Mouse (Mus musculus): Measurements from ENCODE around the gene Pifo. TPM values are rescaled to one million over a fixed set of nuclear protein-coding genes. Genes with fewer than 3 reads are reported as not detected.
"Not testable (repeated sequence)": the region's sequence is repeated elsewhere in the genome, so short reads cannot be mapped to it uniquely, and the experiment has no call there.

Gene Pifo
- total and polyA plus RNA-seq, 2 experiments from 2014 or later, result 2.5 to 7.3 TPM

DNA sequence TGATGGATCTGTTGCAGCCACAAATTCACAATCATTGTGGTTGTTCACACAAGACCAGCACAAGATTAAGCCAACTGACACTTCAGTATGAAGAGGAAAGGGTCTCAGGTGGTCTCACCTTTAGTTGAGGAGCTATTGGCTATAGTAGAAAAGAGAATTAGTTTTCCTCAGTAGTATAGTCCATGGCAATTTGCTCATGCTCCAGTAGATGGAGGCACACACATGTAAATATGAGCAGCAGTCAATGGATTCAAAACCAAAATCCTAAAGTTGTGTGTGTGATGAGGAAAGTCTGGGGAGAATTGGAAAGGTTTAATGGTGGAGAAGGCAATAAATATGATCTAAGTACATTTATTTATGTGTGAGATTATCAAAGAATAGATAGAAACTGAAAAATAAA lies 7.4 kb upstream of the Pifo start:
- H3K27me3 ChIP-seq (ENCODE audit: insufficient read depth, low read length), result no peaks in the 10 kb centered on the region
- TF ChIP-seq CTCF (IDR thresholded peaks at IDR 0.05), result peak; percentile 78
- peak; percentile 29 for DNase-seq (ENCODE audit: low spot score)
- no peaks in the 10 kb centered on the region for H3K4me1 ChIP-seq (ENCODE audit: insufficient read depth, low read length)
- no peak overlapping the region for H3K9ac ChIP-seq (replicated peaks; ENCODE audit: low read length, poor library complexity, severe bottlenecking)
- no peak for ATAC-seq (ENCODE audit: low FRiP score)
- no peaks in the 10 kb centered on the region for H3K36me3 ChIP-seq (ENCODE audit: insufficient read depth, low read length)
- H3K9me3 ChIP-seq (ENCODE audit: low read length), result no peaks in the 10 kb centered on the region
- no peak overlapping the region for H3K27ac ChIP-seq (ENCODE audit: low read depth, low read length)
- H3K4me3 ChIP-seq (ENCODE audit: low read depth, low read length), result no peak overlapping the region
- no peak overlapping the region for H3K4me2 ChIP-seq (ENCODE audit: low read depth, low read length, poor library complexity, severe bottlenecking)

- H3K4me2 ChIP-seq (ENCODE audit: low read depth, low read length, poor library complexity, severe bottlenecking); H3K27me3 ChIP-seq (ENCODE audit: insufficient read depth, low read length); ATAC-seq (ENCODE audit: low FRiP score); H3K27ac ChIP-seq (ENCODE audit: low read depth, low read length); H3K36me3 ChIP-seq (ENCODE audit: insufficient read depth, low read length); H3K4me1 ChIP-seq (ENCODE audit: insufficient read depth, low read length); H3K4me3 ChIP-seq (ENCODE audit: low read depth, low read length); DNase-seq (ENCODE audit: low spot score); H3K9me3 ChIP-seq (ENCODE audit: low read length); H3K9ac ChIP-seq (replicated peaks; ENCODE audit: low read length, poor library complexity, severe bottlenecking): not testable (repeated sequence)
- TF ChIP-seq CTCF (IDR thresholded peaks at IDR 0.05), result peak; percentile 7; the same call in 1 of the 2 replicates
- WGBS, result 71% methylated on average over 10 of the region's 10 CpGs
Measured at GRCm38 (mm10) chr3:106003360-106003759, 11.1 kb downstream of the Pifo start.

GRCm38 (mm10) chr3:106001416-106002370 lies 12.8 kb downstream of the Pifo start:
- Histone ChIP-seq H3K4me2 (ENCODE audit: low read depth, low read length, poor library complexity, severe bottlenecking) (peak overlapping the region; percentile 63), H3K27me3 (ENCODE audit: insufficient read depth, low read length) (no peaks in the 10 kb centered on the region), H3K4me3 (ENCODE audit: low read depth, low read length) (peak overlapping the region; percentile 35), H3K36me3 (ENCODE audit: insufficient read depth, low read length) (no peaks in the 10 kb centered on the region), H3K27ac (ENCODE audit: low read depth, low read length) (no peak overlapping the region), H3K9ac (replicated peaks; ENCODE audit: low read length, poor library complexity, severe bottlenecking) (peak overlapping the region; percentile 48), H3K9me3 (ENCODE audit: low read length) (no peaks in the 10 kb centered on the region), H3K4me1 (ENCODE audit: insufficient read depth, low read length) (0 out of 2 replicates have a peak, but pooled peaks cover 3% of the 10 kb centered on the region)
- DNase-seq (ENCODE audit: low spot score) (peak; percentile 69), ATAC-seq (ENCODE audit: low FRiP score) (peak; percentile 93)
- WGBS, result 19% methylated on average over 16 of the region's 17 CpGs
- TF ChIP-seq CTCF (IDR thresholded peaks at IDR 0.05), result no peak

DNA sequence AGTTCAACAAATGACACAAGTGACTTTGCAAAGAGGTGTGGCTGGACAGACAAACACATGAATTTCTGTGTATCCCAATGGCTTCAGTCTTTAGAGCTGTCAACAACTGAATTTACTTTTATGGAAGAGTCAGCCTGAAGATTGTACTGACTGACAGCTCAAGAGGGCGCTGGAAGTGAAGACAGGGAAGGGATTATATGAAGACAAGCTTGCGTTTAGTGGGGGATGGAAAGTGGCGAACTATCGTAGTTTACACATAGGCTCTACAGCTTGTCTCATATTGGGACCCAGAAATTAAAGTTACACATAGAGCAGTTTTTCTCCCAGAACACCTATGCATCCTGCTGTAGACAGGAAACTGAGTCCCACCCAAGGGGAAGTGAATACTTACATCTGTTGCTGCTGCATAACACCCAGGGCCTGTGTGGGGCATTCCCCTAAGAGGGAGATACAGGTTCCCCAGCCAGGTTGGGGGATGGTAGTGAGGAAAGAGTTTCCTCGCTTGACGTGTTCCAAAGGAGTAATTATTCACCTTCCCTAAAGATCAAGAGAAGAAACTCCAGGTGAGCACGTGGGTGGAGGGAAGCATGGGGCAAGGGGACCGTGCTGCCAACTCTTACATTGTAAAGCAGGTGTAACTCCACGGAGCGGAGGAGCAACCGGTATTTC lies 13.6 kb downstream of the Pifo start:
- peak; percentile 36; the same call in 1 of the 2 replicates for ATAC-seq (ENCODE audit: low FRiP score)
- TF ChIP-seq CTCF (IDR thresholded peaks at IDR 0.05), result peak; percentile 40
- 14% methylated on average over 11 of the region's 11 CpGs for WGBS
- peak; percentile 1 for DNase-seq (ENCODE audit: low spot score)
- H3K4me1 ChIP-seq (ENCODE audit: insufficient read depth, low read length), result 0 out of 2 replicates have a peak, but pooled peaks cover 3% of the 10 kb centered on the region
- H3K27me3 ChIP-seq (ENCODE audit: insufficient read depth, low read length), result no peaks in the 10 kb centered on the region
- peak overlapping the region; percentile 48; the same call in 1 of the 2 replicates for H3K9ac ChIP-seq (replicated peaks; ENCODE audit: low read length, poor library complexity, severe bottlenecking)
- H3K4me2 ChIP-seq (ENCODE audit: low read depth, low read length, poor library complexity, severe bottlenecking), result peak overlapping the region; percentile 63
- H3K9me3 ChIP-seq (ENCODE audit: low read length), result no peaks in the 10 kb centered on the region
- no peak overlapping the region for H3K27ac ChIP-seq (ENCODE audit: low read depth, low read length)
- H3K4me3 ChIP-seq (ENCODE audit: low read depth, low read length), result peak overlapping the region; percentile 35
- H3K36me3 ChIP-seq (ENCODE audit: insufficient read depth, low read length), result no peaks in the 10 kb centered on the region

DNA sequence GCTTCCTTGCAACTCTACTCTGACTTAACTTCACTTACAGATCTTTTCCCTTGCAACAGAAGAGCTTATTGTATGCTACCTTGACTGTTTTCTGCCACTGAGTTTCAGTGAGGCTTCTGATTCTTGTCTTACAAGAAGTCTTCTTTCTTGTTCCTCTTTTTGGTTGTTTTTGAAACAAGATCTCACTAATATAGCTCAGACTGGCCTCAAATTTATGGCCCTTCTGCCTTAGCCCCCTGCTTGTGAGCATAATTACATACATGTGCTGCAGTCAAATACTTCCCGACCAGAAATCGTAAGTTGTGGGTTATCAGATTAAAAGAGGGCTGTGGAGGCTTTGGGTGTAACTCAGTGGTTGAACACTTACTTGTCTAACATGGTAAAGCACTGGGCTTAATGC lies 19.7 kb downstream of the Pifo start:
- Histone ChIP-seq H3K27ac (ENCODE audit: low read depth, low read length) (no peak overlapping the region), H3K4me1 (ENCODE audit: insufficient read depth, low read length) (no peaks in the 10 kb centered on the region), H3K4me2 (ENCODE audit: low read depth, low read length, poor library complexity, severe bottlenecking) (no peak overlapping the region), H3K9me3 (ENCODE audit: low read length) (no peaks in the 10 kb centered on the region), H3K9ac (replicated peaks; ENCODE audit: low read length, poor library complexity, severe bottlenecking) (no peak overlapping the region), H3K36me3 (ENCODE audit: insufficient read depth, low read length) (no peaks in the 10 kb centered on the region), H3K4me3 (ENCODE audit: low read depth, low read length) (no peak overlapping the region), H3K27me3 (ENCODE audit: insufficient read depth, low read length) (no peaks in the 10 kb centered on the region)
- no peak for TF ChIP-seq CTCF (IDR thresholded peaks at IDR 0.05)
- 78% methylated on average over 2 of the region's 2 CpGs for WGBS
- ATAC-seq (ENCODE audit: low FRiP score) (no peak), DNase-seq (ENCODE audit: low spot score) (no peak)
